Mouse (Mus musculus) hindbrain, embryonic 13.5 days (tissue): Measurements from ENCODE around the gene Ube2r2. TPM values are rescaled to one million over a fixed set of nuclear protein-coding genes. Genes with fewer than 3 reads are reported as not detected.

Experiments
- ATAC-seq: fragments of 200-750 bp; cut with Nextera tagmentation; 2 replicates; pipeline ENCODE4 v1.8.0; 2017; ENCODE audit warnings: moderate TSS enrichment; ENCODE audit not compliant: low FRiP score
- H3K27ac ChIP-seq: fragments of 300-500 bp; sonication (generic); 2 replicates; pipeline ENCODE4 v1.5.1; 2015; ENCODE audit warnings: inconsistent platforms, mild to moderate bottlenecking, moderate library complexity
- H3K27me3 ChIP-seq: fragments of 300-500 bp; sonication (generic); 2 replicates; pipeline ENCODE4 v1.6.1; 2015; ENCODE audit warnings: mild to moderate bottlenecking, inconsistent platforms
- H3K36me3 ChIP-seq: fragments of 300-500 bp; sonication (generic); 2 replicates; pipeline ENCODE4 v1.6.1; 2015; ENCODE audit warnings: mild to moderate bottlenecking, inconsistent platforms
- H3K4me1 ChIP-seq: fragments of 300-500 bp; sonication (generic); replicated peaks from 2 replicates; pipeline ENCODE4 v1.6.1; 2015; ENCODE audit warnings: inconsistent platforms
- H3K4me2 ChIP-seq: fragments of 300-500 bp; sonication (generic); 2 replicates; pipeline ENCODE4 v1.6.1; 2015; ENCODE audit warnings: inconsistent platforms, mild to moderate bottlenecking, moderate library complexity
- H3K4me3 ChIP-seq: fragments of 300-500 bp; sonication (generic); 2 replicates; pipeline ENCODE4 v1.5.1; 2015; ENCODE audit warnings: mild to moderate bottlenecking, inconsistent platforms
- H3K9ac ChIP-seq: fragments of 300-500 bp; sonication (generic); 2 replicates; pipeline ENCODE4 v1.6.1; 2015; ENCODE audit warnings: mild to moderate bottlenecking, inconsistent platforms
- H3K9me3 ChIP-seq: fragments of 300-500 bp; sonication (generic); 2 replicates; pipeline ENCODE4 v1.6.1; 2016; ENCODE audit warnings: inconsistent platforms
- WGBS: fragments of 180-500 bp; shearing (Covaris S2); methylation state at CpG from one replicate; pipeline ENCODE4 v1.1.7; 2015; 5-methylcytosine and 5-hydroxymethylcytosine counted together
- polyA plus RNA-seq: library from polyadenylated mRNA; unstranded; fragments of >200 nt; fragmentation: Nextera tagmentation; extraction: Ambion mirVana; gene quantifications from 2 replicates; pipeline ENCODE4 v1.2.1, GENCODE M21; 2015

Ube2r2 gene
- polyA plus RNA-seq, 1 experiment from 2014 or later, result 71.3 TPM

- no peak for ATAC-seq
- Histone ChIP-seq H3K36me3 (peaks cover 94% of the 10 kb centered on the region), H3K4me3 (no peak overlapping the region), H3K27me3 (no peaks in the 10 kb centered on the region), H3K9me3 (no peaks in the 10 kb centered on the region), H3K4me1 (no peaks in the 10 kb centered on the region; the same call in 1 of the 2 replicates), H3K4me2 (no peak overlapping the region), H3K9ac (no peak overlapping the region), H3K27ac (no peak overlapping the region)
- WGBS, result 95% methylated on average over 8 of the region's 8 CpGs
These were observed 66.6 kb downstream of the Ube2r2 start for GRCm38 (mm10) chr4:41202135-41202534.

GRCm38 (mm10) chr4:41205751-41206150 is 70.2 kb downstream of the Ube2r2 start:
- Histone ChIP-seq H3K4me3 (no peak overlapping the region), H3K36me3 (peaks cover 94% of the 10 kb centered on the region), H3K9ac (no peak overlapping the region), H3K4me1 (no peaks in the 10 kb centered on the region), H3K27me3 (no peaks in the 10 kb centered on the region), H3K27ac (no peak overlapping the region), H3K4me2 (no peak overlapping the region), H3K9me3 (no peaks in the 10 kb centered on the region)
- 96% methylated on average over 8 of the region's 8 CpGs for WGBS
- ATAC-seq, result no peak

- H3K9ac ChIP-seq, result no peak overlapping the region
- H3K4me3 ChIP-seq, result no peak overlapping the region
- no peaks in the 10 kb centered on the region for H3K4me1 ChIP-seq
- no peak overlapping the region for H3K4me2 ChIP-seq
- peaks cover 85% of the 10 kb centered on the region for H3K36me3 ChIP-seq
- H3K27me3 ChIP-seq, result no peaks in the 10 kb centered on the region
- no peak overlapping the region for H3K27ac ChIP-seq
- no peak for ATAC-seq
- 93% methylated on average over 4 of the region's 4 CpGs for WGBS
- no peaks in the 10 kb centered on the region for H3K9me3 ChIP-seq
These were observed 72.5 kb downstream of the Ube2r2 start for GRCm38 (mm10) chr4:41208050-41208449.

- H3K4me3 ChIP-seq, result no peak overlapping the region
- peaks cover 90% of the 10 kb centered on the region for H3K36me3 ChIP-seq
- H3K4me1 ChIP-seq, result no peaks in the 10 kb centered on the region
- H3K9me3 ChIP-seq, result no peaks in the 10 kb centered on the region
- no peak overlapping the region for H3K4me2 ChIP-seq
- H3K9ac ChIP-seq, result no peak overlapping the region
- H3K27me3 ChIP-seq, result no peaks in the 10 kb centered on the region
- no peak overlapping the region for H3K27ac ChIP-seq
- ATAC-seq, result no peak
- WGBS, result 77% methylated on average over 1 of the region's 1 CpGs
These were observed 89.9 kb downstream of the Ube2r2 start for GRCm38 (mm10) chr4:41225412-41225811.

GRCm38 (mm10) chr4:41226351-41226750 is 90.8 kb downstream of the Ube2r2 start:
- H3K27ac ChIP-seq, result no peak overlapping the region
- H3K9me3 ChIP-seq, result no peaks in the 10 kb centered on the region
- peaks cover 90% of the 10 kb centered on the region for H3K36me3 ChIP-seq
- 87% methylated on average over 3 of the region's 3 CpGs for WGBS
- no peak overlapping the region for H3K4me2 ChIP-seq
- no peak for ATAC-seq
- no peaks in the 10 kb centered on the region for H3K27me3 ChIP-seq
- H3K9ac ChIP-seq, result no peak overlapping the region
- no peak overlapping the region for H3K4me3 ChIP-seq
- no peaks in the 10 kb centered on the region for H3K4me1 ChIP-seq

- no peaks in the 10 kb centered on the region for H3K9me3 ChIP-seq
- H3K4me2 ChIP-seq, result no peak overlapping the region
- no peak overlapping the region for H3K27ac ChIP-seq
- no peak overlapping the region for H3K4me3 ChIP-seq
- H3K9ac ChIP-seq, result no peak overlapping the region
- 91% methylated on average over 5 of the region's 5 CpGs for WGBS
- no peaks in the 10 kb centered on the region for H3K4me1 ChIP-seq
- no peak for ATAC-seq
- peaks cover 47% of the 10 kb centered on the region for H3K36me3 ChIP-seq
- no peaks in the 10 kb centered on the region for H3K27me3 ChIP-seq
These were observed 100.1 kb downstream of the Ube2r2 start for GRCm38 (mm10) chr4:41235621-41236020.

- H3K9ac ChIP-seq, result no peak overlapping the region
- H3K9me3 ChIP-seq, result no peaks in the 10 kb centered on the region
- no peak overlapping the region for H3K27ac ChIP-seq
- no peaks in the 10 kb centered on the region for H3K27me3 ChIP-seq
- H3K4me1 ChIP-seq, result no peaks in the 10 kb centered on the region
- peaks cover 13% of the 10 kb centered on the region for H3K36me3 ChIP-seq
- 78% methylated on average over 3 of the region's 3 CpGs for WGBS
- H3K4me2 ChIP-seq, result no peak overlapping the region
- no peak overlapping the region for H3K4me3 ChIP-seq
- no peak for ATAC-seq
These were observed 105.4 kb downstream of the Ube2r2 start for GRCm38 (mm10) chr4:41240916-41241315.

Other genes starting within 250 kb of the Ube2r2 start
- gene Spink4, start 215.7 kb upstream of the Ube2r2 start, polyA plus RNA-seq, result not detected in 2 replicates
- gene Bag1, start 187.4 kb upstream of the Ube2r2 start, polyA plus RNA-seq, result 201 and 205 TPM in 2 replicates
- 174 and 178 TPM in 2 replicates for gene Chmp5, start 187.3 kb upstream of the Ube2r2 start, polyA plus RNA-seq
- gene Nfx1, start 164.8 kb upstream of the Ube2r2 start, polyA plus RNA-seq, result 107 and 110 TPM in 2 replicates
- gene Aqp7, start 87.6 kb upstream of the Ube2r2 start, polyA plus RNA-seq, result not detected in 2 replicates
- gene Aqp3, start 37.6 kb upstream of the Ube2r2 start, polyA plus RNA-seq, result 0.18 TPM in 1 of 2 replicates, not detected in the other
- gene Nol6, start 11.3 kb upstream of the Ube2r2 start, polyA plus RNA-seq, result 31.0 and 32.5 TPM in 2 replicates
- gene Ubap2, start 139.4 kb downstream of the Ube2r2 start, polyA plus RNA-seq, result 51.1 and 53.1 TPM in 2 replicates
- 81.7 and 82.6 TPM in 2 replicates for gene Dcaf12, start 179.1 kb downstream of the Ube2r2 start, polyA plus RNA-seq
- 70.4 and 71.8 TPM in 2 replicates for gene Ubap1, start 213.3 kb downstream of the Ube2r2 start, polyA plus RNA-seq